Mouse (Mus musculus): ENCODE data around the gene BC049762.

BC049762 gene

DNA sequence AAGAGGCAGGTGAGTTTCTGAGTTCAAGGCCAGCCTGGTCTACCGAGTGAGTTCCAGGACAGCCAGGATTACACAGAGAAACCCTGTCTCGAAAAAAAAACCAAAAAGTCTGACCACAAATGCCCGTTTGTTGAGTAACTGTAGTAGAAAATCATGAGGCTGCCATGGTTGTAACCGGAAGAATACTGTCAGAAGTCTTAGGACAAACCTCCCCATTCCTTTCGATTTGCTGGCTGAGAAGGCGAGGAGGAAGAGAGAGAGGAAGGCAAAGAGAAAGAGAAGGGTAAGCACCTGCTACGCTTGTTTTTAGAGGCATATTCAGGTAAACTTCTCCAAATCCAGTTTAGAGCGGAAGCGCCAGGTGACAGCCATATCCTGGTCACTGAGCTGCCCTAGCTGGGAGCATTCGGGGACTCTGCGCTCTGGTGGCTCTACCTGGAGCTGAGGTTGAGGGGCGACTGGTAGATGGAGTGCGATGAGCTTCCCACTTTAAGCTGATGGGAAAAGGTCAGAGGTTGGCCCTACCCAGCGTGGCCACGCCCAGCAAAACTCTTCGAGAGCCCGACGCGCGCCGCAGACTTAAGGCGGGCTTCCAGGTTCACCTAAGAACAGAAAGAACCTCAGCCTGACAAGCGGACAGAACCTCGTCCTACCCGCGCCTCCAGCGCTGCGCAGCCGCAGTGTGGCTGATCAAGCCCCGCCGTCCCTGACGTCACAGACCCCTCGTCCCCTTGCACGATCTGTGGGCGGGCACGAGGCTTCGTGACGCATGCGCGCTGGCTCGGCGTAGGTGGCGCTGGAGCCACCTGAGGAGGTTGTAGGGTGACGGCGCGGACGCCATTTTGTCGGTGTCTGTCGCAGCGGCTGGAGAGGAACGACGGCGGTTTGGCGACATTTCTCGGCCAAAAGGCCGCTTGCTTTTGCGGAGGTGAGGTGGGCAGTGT is at the start of gene BC049762:
Gene BC049762 (minus strand): TSS at position 705 of the 944 bp plus-strand sequence.
- peak; percentile 97 for DNase-seq (ENCODE audit: low spot score)

DNA sequence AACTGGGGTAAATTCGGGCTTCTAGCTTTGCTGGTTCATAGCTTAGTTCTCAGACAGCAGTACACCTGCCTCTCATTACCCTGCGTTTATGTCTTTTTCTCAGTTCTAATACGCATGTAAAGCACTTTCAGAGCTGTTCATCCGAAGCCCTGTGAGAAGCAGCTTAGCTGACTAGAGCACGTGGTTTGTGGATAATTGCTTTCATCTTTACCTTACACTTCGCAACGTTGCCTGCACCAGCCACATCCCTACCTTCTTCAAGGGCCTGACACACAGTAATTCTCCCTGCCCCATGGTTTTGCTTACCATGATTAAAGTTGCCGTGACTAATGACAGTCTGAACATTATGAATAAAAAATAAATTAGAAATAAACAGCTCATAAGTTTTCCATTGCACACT is 49.0 kb upstream of the BC049762 start:
- DNase-seq (ENCODE audit: low spot score) = no peak

DNA sequence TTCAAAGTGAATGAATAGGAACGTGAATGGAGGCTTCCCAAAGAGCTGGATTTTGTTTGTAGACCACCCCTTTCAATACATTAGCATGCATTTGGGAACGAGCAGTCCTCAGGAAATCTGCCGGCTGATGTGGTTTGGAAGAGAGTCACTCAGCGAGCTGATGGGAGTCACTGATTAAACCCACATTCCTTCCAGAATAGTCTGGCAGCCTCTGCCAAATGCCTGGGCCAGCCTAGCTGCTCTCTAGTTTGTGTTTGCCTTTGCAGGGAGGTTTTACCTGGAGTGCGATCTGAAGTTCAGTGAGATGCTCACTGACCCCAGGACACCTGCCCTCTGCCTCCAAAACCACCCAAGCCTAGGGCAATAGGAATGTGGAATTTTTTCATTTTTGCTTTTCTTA is 45.5 kb upstream of the BC049762 start:
- no peak for DNase-seq (ENCODE audit: low spot score)

DNA sequence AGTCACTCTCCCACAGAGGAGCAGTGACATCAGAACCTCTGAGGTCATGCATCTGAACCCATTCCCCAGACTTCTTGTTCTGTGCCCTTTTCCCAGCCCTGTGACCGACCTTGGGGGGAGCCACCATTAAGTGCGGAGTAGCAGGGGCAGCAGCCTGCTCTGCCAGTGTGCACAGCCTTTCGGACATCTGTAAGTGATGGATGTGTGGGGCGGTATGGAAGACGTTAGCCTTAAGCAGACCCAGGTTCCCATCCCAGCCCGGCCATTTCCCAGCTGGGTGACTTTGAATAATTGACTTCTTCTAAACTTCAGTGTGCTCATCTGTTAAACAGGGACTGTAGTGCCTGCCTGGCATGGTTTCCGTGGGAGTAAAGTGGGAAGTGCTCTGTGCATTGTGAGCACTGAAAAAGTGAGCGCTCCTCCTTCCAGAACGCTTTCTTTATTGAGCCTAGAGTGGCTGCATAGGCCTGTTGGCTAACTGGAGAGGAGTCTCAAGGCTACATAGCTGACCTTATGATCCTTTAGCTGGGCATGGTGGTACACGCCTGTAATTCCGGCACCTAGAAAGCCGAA is 41.2 kb upstream of the BC049762 start:
- no peak for DNase-seq (ENCODE audit: low spot score)

DNA sequence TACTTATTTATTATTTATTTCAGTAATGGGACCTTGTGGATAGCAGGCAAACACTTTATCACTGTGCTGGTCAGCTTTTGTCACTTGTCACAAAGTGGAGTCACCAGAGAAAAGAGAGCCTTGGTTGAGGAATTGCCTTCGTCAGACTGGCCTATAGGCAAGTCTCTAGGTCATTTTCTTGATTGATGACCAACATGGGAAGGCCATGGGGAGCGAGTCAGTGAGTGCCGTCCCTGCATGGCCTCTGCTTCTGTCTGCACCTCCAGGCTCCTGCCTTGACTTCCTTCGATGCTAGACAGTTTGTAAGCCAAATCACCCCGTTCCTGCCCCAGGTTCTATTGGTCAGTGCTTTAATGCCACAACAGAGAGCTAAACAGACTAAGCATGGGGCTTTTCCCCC is 39.5 kb upstream of the BC049762 start:
- DNase-seq (ENCODE audit: low spot score) = no peak

- DNase-seq (ENCODE audit: low spot score) = no peak
These were observed 35.8 kb upstream of the BC049762 start for GRCm38 (mm10) chr11:51298691-51299090.

- DNase-seq (ENCODE audit: low spot score) = no peak
These were observed 32.9 kb upstream of the BC049762 start for GRCm38 (mm10) chr11:51295742-51296141.

DNA sequence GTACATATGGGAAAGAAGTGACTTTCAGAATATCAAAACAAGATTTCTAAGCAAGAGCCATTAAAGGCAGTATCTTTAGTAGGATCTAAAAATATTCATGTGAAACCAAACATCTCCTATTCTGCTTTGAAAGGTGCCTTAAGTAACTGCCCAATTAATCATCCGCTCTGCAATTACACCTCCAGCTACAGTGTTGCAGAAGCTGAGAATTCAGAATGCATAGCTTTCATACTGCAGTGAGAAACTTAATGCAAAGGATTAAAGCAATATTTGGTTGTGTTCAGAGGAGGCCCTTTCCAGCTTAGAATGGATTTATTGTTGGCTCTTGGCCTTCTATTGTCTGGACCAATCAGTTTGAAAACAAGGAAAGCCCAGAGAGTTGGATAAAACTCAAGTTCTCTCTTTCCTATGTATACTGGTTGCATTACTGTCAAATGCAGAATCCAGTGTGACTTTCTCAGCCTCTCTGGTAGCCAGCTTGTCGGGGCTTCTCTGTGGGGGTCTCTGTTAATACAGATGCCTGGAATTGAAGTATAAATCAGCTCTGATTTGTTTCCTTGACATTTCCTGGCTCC is 31.2 kb upstream of the BC049762 start:
- no peak for DNase-seq (ENCODE audit: low spot score)

- peak; percentile 63 for DNase-seq (ENCODE audit: low spot score)
These were observed 27.5 kb upstream of the BC049762 start for GRCm38 (mm10) chr11:51290066-51290955.

- peak; percentile 91 for DNase-seq (ENCODE audit: low spot score)
These were observed 26.8 kb upstream of the BC049762 start, which contains the start of gene Col23a1 for GRCm38 (mm10) chr11:51289564-51290041. TSS of gene Col23a1 (plus strand) at chr11:51289920.

DNA sequence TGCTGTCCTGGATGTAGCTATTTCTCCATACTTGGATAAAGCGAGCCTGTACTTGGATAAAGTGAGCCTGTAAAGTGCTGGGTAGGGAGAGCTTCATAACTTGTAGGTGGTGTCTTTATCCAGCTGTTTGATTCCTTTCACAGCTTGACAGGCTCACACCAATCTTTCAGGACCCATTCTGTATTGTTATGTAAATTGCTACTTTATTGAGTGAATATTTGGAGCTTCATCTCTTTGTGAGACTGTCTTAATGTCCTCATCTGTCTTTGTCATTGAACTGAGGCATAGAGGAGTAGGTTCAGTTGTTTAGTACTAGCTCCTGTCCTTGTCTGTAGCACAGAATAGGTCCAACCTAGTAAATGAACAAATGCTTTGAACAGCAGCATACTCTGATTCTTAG is 11.6 kb upstream of the BC049762 start:
- DNase-seq (ENCODE audit: low spot score) = no peak

- DNase-seq (ENCODE audit: low spot score) = no peak
These were observed 2.5 kb upstream of the BC049762 start for GRCm38 (mm10) chr11:51265326-51265725.

- DNase-seq (ENCODE audit: low spot score) = peak; percentile 70
These were observed 1.5 kb upstream of the BC049762 start for GRCm38 (mm10) chr11:51264352-51264751.

DNA sequence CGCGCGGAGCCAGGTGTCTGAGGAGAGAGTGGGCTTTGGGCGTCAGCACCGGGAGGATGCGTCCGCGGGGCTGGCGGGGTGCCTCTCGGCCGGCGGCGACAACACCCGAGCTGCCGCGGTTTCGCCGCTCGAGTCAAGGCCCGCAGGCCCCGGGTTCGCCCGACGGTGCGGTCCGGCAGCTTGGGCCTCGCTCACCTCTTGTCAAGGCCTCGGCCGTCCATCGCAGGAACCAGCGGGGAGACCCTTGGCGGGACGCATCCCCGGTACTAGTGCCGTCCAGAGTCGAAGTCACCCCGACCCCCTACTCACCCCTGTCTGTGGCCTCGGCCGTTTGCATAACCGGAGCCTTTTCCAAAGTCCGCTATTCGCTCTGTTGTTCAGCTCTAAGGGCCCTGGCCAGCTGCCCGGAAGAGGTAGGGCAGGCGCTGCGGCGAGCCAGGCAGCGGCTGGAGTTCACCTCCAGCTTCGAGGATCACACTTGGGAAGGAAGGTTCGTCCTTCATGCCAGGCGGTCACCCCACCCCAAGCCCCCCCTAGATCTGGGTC is 513 bp upstream of the BC049762 start:
- DNase-seq (ENCODE audit: low spot score) = no peak

DNA sequence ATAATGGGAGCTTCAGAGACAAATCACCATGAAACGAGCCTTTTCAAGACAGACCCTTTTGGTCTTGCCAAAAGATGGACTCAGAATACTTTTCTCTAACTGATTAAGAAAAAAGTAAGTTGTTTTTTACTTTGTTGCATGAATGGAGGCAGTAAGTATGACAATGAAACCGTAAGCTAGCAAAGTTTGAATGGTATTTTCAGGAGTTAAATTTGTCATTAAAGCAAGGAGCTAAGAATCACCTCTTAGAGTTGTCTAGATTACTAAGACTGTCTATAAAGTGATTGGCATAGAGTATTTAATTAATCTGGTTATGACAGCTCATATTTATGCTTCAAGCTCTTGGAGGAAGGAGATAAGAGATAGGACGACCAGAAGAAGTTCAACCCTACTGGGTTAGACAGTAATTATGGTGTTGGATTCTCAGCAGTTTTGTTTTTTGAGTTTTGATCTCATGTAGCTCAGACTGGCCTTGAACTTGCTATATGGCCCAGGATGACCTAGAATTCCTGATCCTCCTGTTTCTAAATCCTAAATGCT is 1.1 kb downstream of the BC049762 start, which contains the start of gene Clk4:
Gene Clk4 (plus strand): TSS at position 51 of the 540 bp plus-strand sequence.
- DNase-seq (ENCODE audit: low spot score) = no peak

GRCm38 (mm10) chr11:51257006-51257405 is 5.8 kb downstream of the BC049762 start:
- no peak for DNase-seq (ENCODE audit: low spot score)

DNA sequence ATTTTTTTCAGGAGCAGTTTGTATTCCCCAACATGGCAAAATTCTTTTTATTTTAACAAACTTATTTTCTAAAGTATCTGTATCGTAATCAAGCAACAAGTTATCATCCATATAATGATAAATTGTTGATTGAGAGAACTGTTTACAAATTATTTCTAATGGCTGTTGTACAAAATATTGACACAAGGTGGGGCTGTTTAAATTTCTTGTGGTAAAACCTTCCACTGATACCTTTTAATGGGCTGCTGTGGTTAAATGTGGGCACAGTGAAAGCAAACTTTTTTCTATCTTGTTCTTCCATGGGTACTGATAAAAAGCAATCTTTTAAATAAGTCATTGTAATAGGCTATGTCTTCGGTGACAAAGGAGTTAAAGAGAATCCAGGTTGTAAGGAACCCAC is 19.9 kb downstream of the BC049762 start:
- DNase-seq (ENCODE audit: low spot score) = no peak

- DNase-seq (ENCODE audit: low spot score) = no peak
These were observed 28.2 kb downstream of the BC049762 start for GRCm38 (mm10) chr11:51234626-51235025.

DNA sequence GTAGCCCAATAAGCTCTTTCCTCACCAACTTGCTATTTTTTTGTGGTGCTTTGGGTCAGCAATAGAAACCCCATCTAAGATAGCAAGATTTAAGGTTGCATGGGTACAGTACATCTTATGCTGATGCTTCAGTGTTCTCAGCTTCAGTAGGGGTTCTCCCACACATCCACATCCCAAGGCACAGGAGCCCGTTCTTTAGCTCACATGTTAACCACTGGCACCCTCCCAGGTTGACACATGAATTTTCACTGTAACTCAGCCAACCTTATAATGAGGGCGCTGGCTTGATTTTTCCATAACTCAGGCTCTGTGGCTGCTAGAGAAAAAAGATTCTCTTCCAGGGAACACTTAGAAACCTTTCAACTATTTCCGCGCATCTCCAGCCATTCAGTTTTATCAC is 35.7 kb downstream of the BC049762 start:
- no peak for DNase-seq (ENCODE audit: low spot score)

GRCm38 (mm10) chr11:51220308-51220707 is 42.5 kb downstream of the BC049762 start, which contains the start of gene Gm12569:
TSS of gene Gm12569 (plus strand) at chr11:51220473.
- DNase-seq (ENCODE audit: low spot score) = peak; percentile 22

DNA sequence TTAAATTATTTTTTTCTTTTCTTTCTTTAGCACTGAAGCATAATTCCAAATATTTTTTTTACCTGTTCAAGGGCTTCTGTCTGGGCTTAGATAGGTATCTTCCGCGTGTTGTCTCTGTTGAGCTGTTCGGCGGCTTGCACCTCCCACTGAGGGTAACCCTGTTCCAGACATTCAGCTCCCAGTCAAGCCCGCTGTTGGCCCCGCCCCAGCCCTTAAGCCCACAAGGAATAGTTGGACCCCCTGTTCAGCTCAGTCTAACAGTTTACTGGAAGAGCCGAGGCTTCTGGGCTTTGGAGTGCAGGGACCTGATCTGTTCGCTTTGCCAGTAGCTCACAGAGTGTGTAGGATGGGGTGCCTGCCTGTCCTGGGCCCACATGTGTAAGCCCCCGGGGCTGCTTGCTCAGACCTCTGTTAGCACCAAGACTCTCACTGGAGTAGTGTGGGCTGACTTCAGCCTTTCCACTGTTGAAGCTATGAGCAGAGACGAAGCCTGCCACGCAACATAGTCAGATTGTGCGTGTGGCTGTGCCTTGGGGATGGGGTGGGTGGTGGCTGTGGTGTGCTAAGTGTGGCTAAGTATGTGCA is 43.4 kb downstream of the BC049762 start:
- DNase-seq (ENCODE audit: low spot score) = peak; percentile 5
